Mouse (Mus musculus) kidney, postnatal 0 days (tissue): Measurements from ENCODE around the gene Tlr4. TPM values are rescaled to one million over a fixed set of nuclear protein-coding genes. Genes with fewer than 3 reads are reported as not detected.
A peak's percentile ranks its signal among the peaks of the same experiment; 100 is the strongest.

ENCODE experiments used
- ATAC-seq: fragments of 200-750 bp; cut with Nextera tagmentation; replicated peaks from 2 replicates; pipeline ENCODE4 v1.8.0; 2017; ENCODE audit warnings: low read depth, moderate number of reproducible peaks, moderate TSS enrichment, moderate library complexity; ENCODE audit not compliant: low FRiP score
- DNase-seq: peaks from one replicate; pipeline ENCODE4 v3.0.0-alpha.2; 2016; ENCODE audit warnings: low spot score
- H3K27ac ChIP-seq: fragments of 300-500 bp; sonication (generic); 2 replicates; pipeline ENCODE4 v1.5.1; 2014; ENCODE audit warnings: mild to moderate bottlenecking
- H3K27me3 ChIP-seq: fragments of 300-500 bp; sonication (generic); 2 replicates; pipeline ENCODE4 v1.6.1; 2014; ENCODE audit warnings: low read length, mixed read lengths; ENCODE audit not compliant: insufficient read depth
- H3K36me3 ChIP-seq: fragments of 300-500 bp; sonication (generic); 2 replicates; pipeline ENCODE4 v1.6.1; 2014; ENCODE audit warnings: low read length, mixed read lengths; ENCODE audit not compliant: insufficient read depth
- H3K4me1 ChIP-seq: fragments of 300-500 bp; sonication (generic); replicated peaks from 2 replicates; pipeline ENCODE4 v1.6.1; 2014; ENCODE audit warnings: antibody characterized with exemption, low read length, mixed read lengths; ENCODE audit not compliant: insufficient read depth
- H3K4me2 ChIP-seq: fragments of 300-500 bp; sonication (generic); 2 replicates; pipeline ENCODE4 v1.6.1; 2014; ENCODE audit warnings: mild to moderate bottlenecking, low read length, moderate library complexity, mixed read lengths
- H3K4me3 ChIP-seq: fragments of 300-500 bp; sonication (generic); replicated peaks from 2 replicates; pipeline ENCODE4 v1.5.1; 2014; ENCODE audit warnings: low read depth, low read length
- H3K9ac ChIP-seq: fragments of 300-500 bp; sonication (generic); 2 replicates; pipeline ENCODE4 v1.6.1; 2014; ENCODE audit warnings: low read depth, low read length
- H3K9me3 ChIP-seq: fragments of 300-500 bp; sonication (generic); replicated peaks from 2 replicates; pipeline ENCODE4 v1.6.1; 2016; ENCODE audit warnings: low read length, inconsistent platforms, mixed read lengths
- CTCF ChIP-seq: IDR thresholded peaks from 2 replicates; pipeline ENCODE4 v1.5.1; 2016; ENCODE audit warnings: antibody characterized with exemption, low read depth, mild to moderate bottlenecking, moderate library complexity
- WGBS: fragments of 180-500 bp; shearing (Covaris S2); extraction: QIAGEN DNeasy Blood & Tissue Kit; methylation state at CpG from one replicate; pipeline ENCODE4 v1.1.7; 2014; 5-methylcytosine and 5-hydroxymethylcytosine counted together
- polyA plus RNA-seq: library from polyadenylated mRNA; unstranded; fragments of >200 nt; fragmentation: Nextera tagmentation; extraction: Ambion mirVana; gene quantifications from 2 replicates; pipeline ENCODE4 v1.2.1, GENCODE M21; 2015

The Tlr4 gene
- polyA plus RNA-seq, 1 experiment from 2014 or later: 2.0 TPM

- H3K4me2 ChIP-seq: no peak overlapping the region
- 50% methylated on average over 3 of the region's 3 CpGs for WGBS
- no peak overlapping the region for H3K27ac ChIP-seq
- no peak overlapping the region for H3K9ac ChIP-seq
- no peaks in the 10 kb centered on the region for H3K4me1 ChIP-seq
- H3K9me3 ChIP-seq: no peaks in the 10 kb centered on the region
- TF ChIP-seq CTCF: peak; percentile 78
- DNase-seq (peak; percentile 62), ATAC-seq (no peak)
- H3K4me3 ChIP-seq: no peak overlapping the region
- no peaks in the 10 kb centered on the region for H3K27me3 ChIP-seq
- H3K36me3 ChIP-seq: no peaks in the 10 kb centered on the region
Measured at GRCm38 (mm10) chr4:66923616-66924276, 96.4 kb downstream of the Tlr4 start.

DNA sequence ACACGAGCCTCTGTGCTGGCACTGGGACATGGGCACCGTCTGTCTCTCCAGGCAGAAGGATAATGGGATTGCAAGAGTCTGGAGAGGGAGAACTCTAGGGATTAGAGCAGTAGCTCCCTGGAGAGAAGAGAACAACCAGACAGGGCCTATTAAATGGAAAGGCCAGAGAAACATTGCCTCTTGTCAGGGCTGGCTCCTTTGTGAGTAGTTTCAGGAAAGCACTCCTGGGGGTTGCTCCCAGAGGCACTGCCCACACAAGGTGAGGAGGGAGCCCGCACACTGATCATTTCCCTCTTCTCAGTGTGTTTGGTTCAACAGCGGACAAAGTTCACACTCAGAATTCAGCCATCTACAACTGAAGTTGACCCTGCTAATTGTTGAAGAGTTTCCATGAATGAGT, 98.7 kb downstream of the Tlr4 start:
- H3K36me3 ChIP-seq: no peaks in the 10 kb centered on the region
- no peak for DNase-seq

DNA sequence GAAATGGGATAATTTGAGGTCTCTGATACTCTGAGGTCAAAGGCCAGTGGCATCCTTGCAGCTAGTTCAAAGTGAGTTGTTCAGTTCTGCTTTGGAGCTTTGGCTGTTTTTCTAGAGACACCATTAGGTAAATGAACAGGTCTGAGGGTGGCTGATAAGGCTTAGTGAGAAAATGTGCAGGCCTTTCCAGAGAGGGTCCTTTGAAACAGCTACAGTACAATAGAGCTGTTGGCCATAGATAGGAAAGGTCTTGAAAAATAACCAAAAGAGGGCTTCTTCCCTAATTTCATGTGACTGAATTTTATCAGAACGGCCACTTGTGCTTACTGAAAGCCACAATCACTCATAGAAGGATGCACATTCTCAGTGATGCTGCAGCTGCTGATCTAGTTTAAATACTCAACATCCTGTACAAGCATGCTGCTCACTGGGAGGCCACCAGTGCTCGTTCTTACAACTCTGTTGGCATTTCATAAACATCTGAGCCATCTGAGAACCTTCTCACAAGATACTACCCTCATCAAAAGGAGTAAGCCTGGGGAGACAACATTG, 100.2 kb downstream of the Tlr4 start:
- H3K27me3 ChIP-seq: no peaks in the 10 kb centered on the region
- no peak for ATAC-seq
- no peaks in the 10 kb centered on the region for H3K36me3 ChIP-seq
- no peak for DNase-seq
- H3K4me3 ChIP-seq: no peak overlapping the region
- TF ChIP-seq CTCF: no peak
- 66% methylated on average over 2 of the region's 2 CpGs for WGBS
- H3K9ac ChIP-seq: no peak overlapping the region
- no peak overlapping the region for H3K4me2 ChIP-seq
- no peaks in the 10 kb centered on the region for H3K9me3 ChIP-seq
- no peak overlapping the region for H3K27ac ChIP-seq
- no peaks in the 10 kb centered on the region for H3K4me1 ChIP-seq

More for the DNA sequence above, 98.7 kb downstream of the Tlr4 start:
- no peak overlapping the region for H3K4me2 ChIP-seq
- H3K27me3 ChIP-seq: no peaks in the 10 kb centered on the region
- no peak overlapping the region for H3K9ac ChIP-seq
- 44% methylated on average over 4 of the region's 4 CpGs for WGBS
- no peak for ATAC-seq
- TF ChIP-seq CTCF: no peak
- no peak overlapping the region for H3K4me3 ChIP-seq
- H3K4me1 ChIP-seq: no peaks in the 10 kb centered on the region
- H3K9me3 ChIP-seq: no peaks in the 10 kb centered on the region
- no peak overlapping the region for H3K27ac ChIP-seq

DNA sequence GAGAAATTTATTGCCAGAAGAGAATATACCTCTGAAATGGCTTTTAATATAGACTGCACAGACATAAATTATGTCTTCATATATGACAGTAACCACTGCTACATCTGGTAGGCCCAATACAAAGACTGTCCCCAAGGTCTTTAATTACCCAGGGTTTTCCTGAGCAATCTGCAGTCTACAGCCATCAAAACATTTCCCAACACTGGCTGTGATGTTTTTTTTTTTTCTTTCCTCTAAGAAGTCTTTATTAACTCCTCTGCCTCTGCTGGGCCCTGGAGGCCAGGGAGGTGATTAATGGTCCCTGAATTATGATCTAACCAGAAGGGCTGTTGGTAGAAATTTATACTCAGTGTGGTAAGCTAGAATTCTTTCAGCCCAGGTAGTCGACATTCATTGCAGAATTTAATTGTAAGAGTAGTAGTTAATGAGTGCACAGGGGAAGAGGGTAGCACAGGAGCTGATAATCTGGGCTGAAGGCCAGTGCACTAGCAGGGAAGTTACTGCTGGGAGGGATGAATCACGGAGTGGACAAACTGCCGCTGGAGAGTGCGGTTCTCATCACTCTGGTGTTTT, 111.2 kb downstream of the Tlr4 start:
- H3K4me1 ChIP-seq: no peaks in the 10 kb centered on the region
- H3K4me2 ChIP-seq: no peak overlapping the region
- no peak for TF ChIP-seq CTCF
- WGBS: 22% methylated on average over 4 of the region's 4 CpGs
- no peaks in the 10 kb centered on the region for H3K9me3 ChIP-seq
- H3K4me3 ChIP-seq: no peak overlapping the region
- no peak overlapping the region for H3K9ac ChIP-seq
- H3K36me3 ChIP-seq: no peaks in the 10 kb centered on the region
- DNase-seq (peak; percentile 9), ATAC-seq (no peak)
- no peaks in the 10 kb centered on the region for H3K27me3 ChIP-seq
- H3K27ac ChIP-seq: no peak overlapping the region

GRCm38 (mm10) chr4:66941894-66942293, 114.5 kb downstream of the Tlr4 start:
- Histone ChIP-seq H3K4me2 (no peak overlapping the region), H3K9ac (no peak overlapping the region), H3K9me3 (no peaks in the 10 kb centered on the region), H3K4me1 (no peaks in the 10 kb centered on the region), H3K27me3 (no peaks in the 10 kb centered on the region), H3K27ac (no peak overlapping the region), H3K4me3 (no peak overlapping the region), H3K36me3 (no peaks in the 10 kb centered on the region)
- no peak for ATAC-seq
- 29% methylated on average over 1 of the region's 1 CpGs for WGBS
- DNase-seq: no peak
- TF ChIP-seq CTCF: no peak

GRCm38 (mm10) chr4:66943699-66944098, 116.3 kb downstream of the Tlr4 start:
- H3K4me1 ChIP-seq: no peaks in the 10 kb centered on the region
- peak; percentile 61 for TF ChIP-seq CTCF
- H3K4me3 ChIP-seq: no peak overlapping the region
- no peak overlapping the region for H3K27ac ChIP-seq
- no peaks in the 10 kb centered on the region for H3K36me3 ChIP-seq
- H3K4me2 ChIP-seq: no peak overlapping the region
- no peaks in the 10 kb centered on the region for H3K9me3 ChIP-seq
- DNase-seq: peak; percentile 7
- no peaks in the 10 kb centered on the region for H3K27me3 ChIP-seq
- no peak for ATAC-seq
- no peak overlapping the region for H3K9ac ChIP-seq

DNA sequence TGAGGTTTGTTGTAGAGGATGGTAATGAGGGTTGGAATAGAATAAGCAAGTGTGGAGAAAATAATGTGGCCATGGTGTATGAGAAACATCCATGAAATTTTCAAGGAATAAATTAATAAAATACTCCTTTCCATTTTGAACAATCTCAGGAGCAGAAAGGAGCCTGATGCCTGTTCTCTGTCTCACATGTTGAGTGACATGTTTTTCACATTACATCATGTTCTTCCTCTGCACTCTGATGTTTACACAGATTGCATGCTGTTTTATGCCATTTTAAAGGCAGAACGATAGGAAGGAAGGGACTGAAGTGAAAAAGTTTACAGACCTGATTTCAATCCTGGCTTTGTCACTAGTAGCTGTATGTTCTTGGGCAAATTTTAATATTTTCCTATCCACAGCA, 120.3 kb downstream of the Tlr4 start:
- H3K4me1 ChIP-seq: no peaks in the 10 kb centered on the region
- no peak overlapping the region for H3K4me3 ChIP-seq
- no peaks in the 10 kb centered on the region for H3K36me3 ChIP-seq
- TF ChIP-seq CTCF: no peak
- no peak for ATAC-seq
- H3K4me2 ChIP-seq: no peak overlapping the region
- no peak for DNase-seq
- no peak overlapping the region for H3K9ac ChIP-seq
- 46% methylated on average over 1 of the region's 1 CpGs for WGBS
- H3K9me3 ChIP-seq: no peaks in the 10 kb centered on the region
- no peaks in the 10 kb centered on the region for H3K27me3 ChIP-seq
- no peak overlapping the region for H3K27ac ChIP-seq
